Mouse (Mus musculus) ES-CJ7 (cell line): Measurements from ENCODE around the gene Slco3a1.

Source experiments
- DNase-seq: peaks from one replicate; pipeline ENCODE4 v3.0.0; 2011; ENCODE audit warnings: low read depth, low spot score

The Slco3a1 gene

GRCm38 (mm10) chr7:74554608-74555311 lies at the start of gene Slco3a1:
TSS of gene Slco3a1 (minus strand) at chr7:74554780.
- DNase-seq, result peak; percentile 48

DNA sequence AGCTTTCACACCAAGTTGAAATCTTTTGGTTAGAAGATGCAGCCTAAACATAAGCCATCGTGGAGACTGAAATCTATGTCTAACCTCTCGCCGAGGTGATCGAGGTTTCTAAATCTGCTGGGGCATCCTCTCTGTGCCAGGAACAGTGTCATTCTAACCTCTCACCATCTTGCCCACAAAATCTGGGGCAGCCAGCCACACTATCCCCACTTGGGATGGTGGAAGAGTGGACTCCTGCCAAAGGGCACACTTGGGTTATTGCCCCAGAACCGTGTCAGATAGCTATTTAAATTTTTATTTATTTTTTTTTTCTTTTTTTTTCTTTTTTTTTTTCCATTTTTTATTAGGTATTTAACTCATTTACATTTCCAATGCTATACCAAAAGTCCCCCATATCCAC lies 46.4 kb upstream of the Slco3a1 start:
- no peak for DNase-seq

- DNase-seq, result no peak
Measured at GRCm38 (mm10) chr7:74579411-74579810, 24.8 kb upstream of the Slco3a1 start.

DNA sequence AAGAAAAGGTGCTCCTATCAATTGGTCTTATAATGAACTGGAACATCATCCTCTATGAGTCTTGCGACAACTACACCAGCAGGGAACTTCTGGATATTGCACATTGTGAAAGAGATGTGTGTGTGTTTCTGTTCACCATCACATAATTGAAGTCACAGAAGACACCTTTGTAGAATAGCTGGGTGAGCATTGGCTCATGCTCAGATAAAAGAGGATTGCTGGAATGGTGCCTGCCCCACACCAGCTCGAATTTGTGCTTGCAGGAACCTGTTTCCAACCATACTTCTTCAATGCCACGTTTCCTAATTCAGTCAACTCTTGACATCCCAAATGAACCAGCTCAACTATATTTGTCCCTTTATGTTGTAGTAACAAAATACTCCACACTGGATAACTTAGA lies 21.1 kb upstream of the Slco3a1 start:
- DNase-seq, result no peak

DNA sequence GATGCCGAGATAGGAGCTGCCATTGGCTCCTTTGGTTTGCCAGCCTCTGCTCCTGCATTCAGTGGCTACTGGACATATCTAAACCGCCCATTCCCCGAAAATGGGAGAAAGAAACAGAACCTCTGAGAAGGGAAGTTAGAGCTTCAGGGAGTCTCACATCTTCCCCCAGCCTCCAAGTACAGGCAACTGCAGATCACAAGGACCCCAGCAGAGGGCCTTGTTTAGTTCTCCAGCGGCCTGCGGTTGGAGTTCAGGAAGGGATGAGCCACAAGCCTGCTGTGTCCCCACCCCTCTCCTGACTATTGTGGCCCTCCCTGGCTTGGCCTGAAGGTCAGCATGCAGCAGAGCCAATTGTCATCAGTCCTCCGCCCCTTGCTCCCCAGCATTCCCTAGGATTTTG lies 836 bp upstream of the Slco3a1 start:
- DNase-seq, result peak; percentile 72

DNA sequence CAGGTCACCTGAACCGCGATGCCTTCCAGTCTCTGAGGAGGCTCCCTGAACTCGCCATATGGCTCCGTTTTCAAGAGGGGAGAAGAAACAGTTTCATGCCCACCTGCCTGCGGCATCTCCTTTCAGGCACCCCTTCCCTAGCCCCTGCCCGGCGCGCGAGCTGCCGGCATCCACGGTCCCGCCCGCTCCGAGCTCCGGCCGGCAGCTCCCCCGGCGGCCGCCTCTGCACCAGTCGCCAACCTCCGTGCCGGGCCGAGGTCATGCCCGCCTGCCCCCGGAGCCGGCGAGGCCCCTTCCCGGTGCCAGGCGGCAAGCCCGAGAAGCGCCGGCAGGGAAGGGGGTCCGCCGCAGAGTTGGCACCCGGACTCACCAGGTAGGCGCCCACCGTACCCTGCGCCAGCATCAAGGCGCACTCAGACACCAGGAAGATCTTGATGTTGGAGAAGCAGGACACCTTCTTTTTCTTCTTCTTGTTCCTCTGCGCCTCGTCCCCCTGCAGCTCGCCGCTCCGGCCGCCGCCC lies 479 bp downstream of the Slco3a1 start:
- DNase-seq, result peak; percentile 14

DNA sequence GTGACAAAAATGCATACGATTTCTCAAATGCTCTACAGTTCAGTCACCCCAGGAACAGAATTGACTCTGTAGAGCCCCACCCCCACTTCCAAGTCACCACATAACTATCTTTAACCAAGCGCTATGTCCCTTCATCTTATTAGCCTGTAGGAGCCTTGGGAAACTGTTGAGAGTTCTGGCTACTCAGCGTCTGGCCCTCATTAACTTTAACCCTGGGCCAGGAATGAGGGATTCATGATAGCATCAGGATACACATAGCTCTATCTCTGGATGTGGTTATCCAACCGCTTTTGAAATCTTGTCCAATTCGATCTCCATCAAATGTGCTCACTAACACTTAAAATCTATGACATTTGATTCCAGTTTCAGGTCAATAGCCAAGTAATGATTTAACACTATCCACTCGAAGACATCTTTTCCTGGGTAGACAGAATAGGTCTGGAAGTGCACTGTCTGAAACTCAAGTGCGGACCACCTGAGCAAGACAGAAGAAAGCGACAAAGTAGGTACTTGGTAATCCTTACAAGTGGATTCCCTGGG lies 1.4 kb downstream of the Slco3a1 start:
- no peak for DNase-seq

GRCm38 (mm10) chr7:74552546-74552945 lies 2.0 kb downstream of the Slco3a1 start:
- no peak for DNase-seq

DNA sequence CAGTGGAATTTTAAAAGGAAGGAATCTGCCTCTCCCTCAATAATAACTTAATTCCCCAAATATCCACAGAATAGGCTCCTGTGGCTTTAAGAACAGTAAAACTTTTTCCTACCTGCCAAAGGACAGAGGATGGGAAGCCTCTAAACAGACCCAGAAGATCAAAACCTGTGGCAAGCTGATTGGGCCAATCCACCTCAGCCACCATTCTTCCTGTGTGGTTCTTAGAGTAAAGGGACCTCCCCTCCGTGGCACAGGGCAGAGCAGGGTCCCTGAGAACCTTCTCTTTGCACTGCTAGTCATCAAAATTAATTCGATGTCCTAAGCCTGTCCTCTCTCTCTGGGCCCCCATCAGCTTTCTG lies 2.6 kb downstream of the Slco3a1 start:
- DNase-seq, result no peak

DNA sequence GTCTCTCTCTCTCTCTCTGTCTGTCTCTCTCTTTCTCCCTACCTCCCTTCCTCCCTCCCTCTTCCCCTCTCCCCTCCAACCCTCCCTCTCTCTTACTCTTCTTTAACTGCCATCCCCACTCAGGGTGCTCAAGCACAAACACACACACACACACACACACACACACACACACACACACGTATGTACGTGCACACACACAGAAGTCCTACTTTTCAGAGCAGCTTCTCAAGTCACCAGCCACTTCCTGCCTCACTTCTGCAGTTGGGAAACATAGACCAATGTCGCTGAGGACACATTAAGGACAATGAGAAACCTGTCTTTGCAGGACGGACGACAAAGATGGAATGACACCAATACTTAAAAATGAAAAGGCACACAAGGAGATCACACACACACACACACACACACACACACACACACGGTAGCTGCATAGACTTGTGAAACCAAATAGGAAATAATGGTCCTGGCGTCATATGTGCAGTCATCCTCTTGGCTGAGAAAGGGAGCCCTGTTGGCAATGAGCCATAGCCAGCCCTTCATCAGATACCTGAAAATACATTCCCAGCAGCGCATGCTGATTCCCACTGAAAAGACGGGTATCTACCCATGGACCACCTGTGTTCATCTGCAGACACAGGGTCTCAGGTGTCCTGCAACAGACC lies 3.1 kb downstream of the Slco3a1 start:
- DNase-seq, result no peak

- no peak for DNase-seq
Measured at GRCm38 (mm10) chr7:74549686-74550085, 4.9 kb downstream of the Slco3a1 start.

DNA sequence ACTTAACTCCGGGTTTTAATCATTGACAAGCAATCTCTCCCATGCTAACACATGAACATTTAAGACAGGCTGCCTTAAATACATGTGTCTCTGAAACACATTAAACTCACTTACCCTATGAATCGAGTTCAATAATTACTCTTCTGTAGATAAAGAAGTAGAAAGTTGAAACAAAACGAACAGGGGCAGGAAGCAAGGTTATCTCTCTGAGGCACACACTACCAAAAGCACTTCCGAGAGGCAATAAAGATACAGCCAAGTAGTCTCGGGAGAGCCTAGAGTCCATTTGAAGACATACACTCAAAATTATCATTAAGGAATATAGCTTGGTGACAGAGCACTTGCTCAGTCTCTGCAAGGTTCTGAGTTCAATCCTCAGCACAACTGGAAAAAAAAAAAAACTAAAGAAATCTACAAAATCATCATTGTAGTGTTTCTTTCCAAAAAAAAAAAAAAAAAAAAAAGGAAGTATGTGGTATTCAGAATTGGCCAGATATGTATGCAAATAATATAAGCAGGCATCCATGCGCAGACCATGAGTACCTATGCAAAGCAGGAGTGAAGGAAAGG lies 5.5 kb downstream of the Slco3a1 start:
- no peak for DNase-seq

- no peak for DNase-seq
Measured at GRCm38 (mm10) chr7:74546691-74547090, 7.9 kb downstream of the Slco3a1 start.

DNA sequence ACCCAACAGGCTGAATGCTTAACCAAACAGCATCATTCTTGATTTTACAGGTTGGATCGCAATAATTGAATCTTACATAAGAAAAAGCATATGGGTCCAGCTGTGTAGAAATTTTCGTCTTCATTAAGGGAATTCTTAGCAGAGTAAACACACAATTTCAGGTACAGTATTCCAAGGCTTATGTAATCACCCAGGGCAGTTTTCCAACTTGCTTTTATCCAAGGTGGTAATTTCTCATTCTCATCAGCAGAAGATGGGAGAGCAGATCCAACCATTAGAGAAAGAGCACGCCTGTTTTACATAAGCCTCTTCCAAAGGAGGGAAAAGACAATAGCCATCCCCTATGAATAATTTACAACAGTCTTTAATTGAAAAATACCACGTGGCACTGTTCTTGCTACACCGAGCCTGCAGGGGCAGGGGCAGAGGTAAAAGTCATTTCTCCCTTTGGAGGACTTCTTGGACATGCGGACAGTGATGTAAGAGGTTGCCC lies 9.0 kb downstream of the Slco3a1 start:
- DNase-seq, result no peak

- no peak for DNase-seq
Measured at GRCm38 (mm10) chr7:74544306-74544705, 10.3 kb downstream of the Slco3a1 start.

DNA sequence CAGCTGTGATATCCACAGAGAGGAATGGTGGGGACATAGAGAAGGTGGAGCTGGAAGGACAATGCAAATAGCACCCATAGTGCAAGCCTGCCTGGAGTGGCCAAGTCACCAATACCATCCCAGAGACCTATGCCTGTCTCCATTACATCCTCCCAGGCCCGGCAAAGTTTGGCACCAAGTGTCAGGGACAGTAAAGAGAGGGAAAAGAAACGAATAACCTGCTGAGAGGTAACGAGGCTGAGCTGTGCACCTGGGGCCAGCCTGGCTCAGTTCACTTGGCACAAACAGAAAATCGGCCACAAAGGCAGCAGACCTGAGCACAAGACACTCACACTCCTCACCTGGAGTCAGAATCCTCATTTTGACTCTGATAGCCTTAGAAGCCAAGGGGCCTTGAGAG lies 12.6 kb downstream of the Slco3a1 start:
- no peak for DNase-seq

- DNase-seq, result no peak
Measured at GRCm38 (mm10) chr7:74540933-74541725, 13.5 kb downstream of the Slco3a1 start.

- no peak for DNase-seq
Measured at GRCm38 (mm10) chr7:74536186-74536585, 18.4 kb downstream of the Slco3a1 start.

DNA sequence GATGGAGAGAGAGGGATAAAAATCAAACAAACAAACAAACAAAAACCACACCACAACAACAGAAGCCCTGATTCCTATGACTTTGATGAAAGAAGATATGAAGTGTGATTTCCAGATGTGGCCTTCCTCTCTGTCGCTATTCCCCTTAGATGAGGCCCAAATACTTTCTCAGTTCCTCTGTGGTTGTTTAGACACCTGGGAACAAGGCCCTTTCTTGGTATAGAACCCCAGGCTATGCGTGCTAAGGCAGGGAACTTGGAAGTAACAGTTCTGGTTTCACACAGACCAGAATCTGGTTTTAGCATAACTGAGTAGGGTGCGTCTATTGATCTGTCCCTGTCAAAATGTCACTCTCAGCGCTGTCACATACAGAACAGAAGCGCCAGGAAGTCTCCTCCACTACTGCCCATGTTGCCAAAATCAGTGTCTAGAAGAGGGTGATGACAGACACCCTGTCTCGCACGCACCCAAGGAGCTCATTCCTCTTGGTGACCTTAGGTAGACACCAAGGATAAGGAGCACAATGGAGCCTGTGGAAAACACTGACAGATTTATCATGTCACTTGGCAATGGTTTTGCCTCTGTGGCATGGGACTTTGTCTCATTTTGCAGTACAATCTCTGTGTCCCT lies 23.0 kb downstream of the Slco3a1 start:
- DNase-seq, result no peak

- DNase-seq, result no peak
Measured at GRCm38 (mm10) chr7:74529877-74530276, 24.7 kb downstream of the Slco3a1 start.

- DNase-seq, result no peak
Measured at GRCm38 (mm10) chr7:74529183-74529757, 25.3 kb downstream of the Slco3a1 start.
